Mouse (Mus musculus) kidney, adult 2 months (tissue): ENCODE measurements around the gene Ddn.

Experiments
- CTCF ChIP-seq: fragments of 200-500 bp; conservative IDR thresholded peaks from 2 replicates; pipeline ENCODE4 v1.5.1; 2011; ENCODE audit warnings: low read depth, mild to moderate bottlenecking, control low read depth, low read length, moderate library complexity, mixed read lengths; ENCODE audit not compliant: insufficient read depth, insufficient read length
- POLR2A ChIP-seq: fragments of 200-500 bp; IDR thresholded peaks from one replicate; pipeline ENCODE4 v1.6.1; 2011; ENCODE audit warnings: low read depth, low read length, control low read depth

- TF ChIP-seq CTCF (no peak), POLR2A (no peak)
Measured at GRCm38 (mm10) chr15:98798903-98799302, 10.4 kb downstream of the Ddn start.
